Comparison of ENCODE assay signal across 30 mouse cellular contexts in the genomic region with DNA sequence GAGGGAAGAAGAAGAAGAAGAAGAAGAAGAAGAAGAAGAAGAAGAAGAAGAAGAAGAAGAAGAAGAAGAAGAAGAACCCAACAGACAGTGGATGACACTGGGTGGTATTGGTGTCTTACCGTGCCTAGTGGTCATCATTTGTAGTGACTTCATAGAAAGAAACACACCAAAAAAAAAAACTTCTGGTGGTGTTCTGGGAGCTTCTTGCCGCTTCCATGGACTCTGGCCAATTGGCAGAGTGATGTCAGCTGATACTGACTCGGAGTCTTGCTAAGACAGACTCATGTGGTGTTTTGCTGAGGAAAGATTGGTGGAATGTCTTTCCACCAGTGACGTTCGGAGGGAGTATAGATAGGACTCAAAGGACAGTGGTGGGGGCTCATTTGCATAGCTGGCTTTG.
"Had no signal": no experiment of that assay in that cellular context is flagged by ENCODE, and none has a peak within 500 bp of the region (broad histone marks: within the 10 kb centered on the region; RNA-seq: fewer than 3 reads in every experiment).

No protein-coding gene starts in this region.

- H3K4me1 ChIP-seq: limb, embryonic 10.5 days; limb, embryonic 12.5 days; limb, embryonic 13.5 days; liver, embryonic 15.5 days; lung, embryonic 15.5 days; midbrain, embryonic 12.5 days; midbrain, embryonic 13.5 days; midbrain, embryonic 15.5 days; neural tube, embryonic 12.5 days; neural tube, embryonic 13.5 days had no signal

- ATAC-seq: liver, embryonic 12.5 days; liver, postnatal 0 days; lung, postnatal 0 days; midbrain, embryonic 13.5 days; midbrain, embryonic 15.5 days; midbrain, embryonic 16.5 days had no signal

- DNase-seq: left cerebral cortex, postnatal 4 days; liver; liver, embryonic 13.5 days; liver, postnatal 0 days; lung, adult 18-20 months; lung, adult 2 months; lung, postnatal 14 days; lung, postnatal 36 days; lung, postnatal 4 days; midbrain, embryonic 14.5 days had no signal

- H3K4me2 ChIP-seq: limb, embryonic 12.5 days; limb, embryonic 13.5 days; limb, embryonic 15.5 days; liver, embryonic 11.5 days; liver, embryonic 12.5 days; liver, embryonic 13.5 days; liver, embryonic 15.5 days; lung, embryonic 15.5 days; midbrain, embryonic 12.5 days; midbrain, embryonic 13.5 days; midbrain, embryonic 15.5 days; neural tube, embryonic 12.5 days; neural tube, embryonic 13.5 days had no signal

- H3K36me3 ChIP-seq: limb, embryonic 10.5 days; limb, embryonic 12.5 days; limb, embryonic 13.5 days; limb, embryonic 15.5 days; liver, embryonic 12.5 days; liver, embryonic 13.5 days; liver, embryonic 15.5 days; lung, embryonic 15.5 days; midbrain, embryonic 12.5 days; midbrain, embryonic 13.5 days; midbrain, embryonic 15.5 days; neural tube, embryonic 12.5 days; neural tube, embryonic 13.5 days had no signal

- H3K9me3 ChIP-seq: limb, embryonic 10.5 days; limb, embryonic 12.5 days; limb, embryonic 13.5 days; limb, embryonic 15.5 days; liver, embryonic 12.5 days; liver, embryonic 13.5 days; liver, embryonic 15.5 days; lung, embryonic 15.5 days; midbrain, embryonic 12.5 days; midbrain, embryonic 13.5 days; midbrain, embryonic 15.5 days; neural tube, embryonic 12.5 days; neural tube, embryonic 13.5 days had no signal

- H3K9ac ChIP-seq: limb, embryonic 12.5 days; limb, embryonic 13.5 days; limb, embryonic 15.5 days; liver, embryonic 12.5 days; liver, embryonic 13.5 days; liver, embryonic 14.5 days; liver, embryonic 15.5 days; liver, postnatal 0 days; lung, embryonic 15.5 days; midbrain, embryonic 12.5 days; midbrain, embryonic 13.5 days; midbrain, embryonic 15.5 days; neural tube, embryonic 12.5 days; neural tube, embryonic 13.5 days had no signal

- H3K4me3 ChIP-seq: left cerebral cortex, adult 2 months; limb, embryonic 10.5 days; limb, embryonic 12.5 days; limb, embryonic 13.5 days; limb, embryonic 15.5 days; liver, embryonic 12.5 days; liver, embryonic 13.5 days; liver, embryonic 15.5 days; lung, embryonic 15.5 days; megakaryocyte, embryonic 14.5 days; midbrain, embryonic 12.5 days; midbrain, embryonic 13.5 days; midbrain, embryonic 15.5 days; myocyte; neural tube, embryonic 12.5 days; neural tube, embryonic 13.5 days had no signal

- H3K27ac ChIP-seq: left cerebral cortex, adult 2 months; limb, embryonic 10.5 days; limb, embryonic 12.5 days; limb, embryonic 13.5 days; limb, embryonic 15.5 days; liver, embryonic 12.5 days; liver, embryonic 13.5 days; liver, embryonic 14.5 days; liver, embryonic 15.5 days; lung, embryonic 15.5 days; macrophage; midbrain, embryonic 12.5 days; midbrain, embryonic 13.5 days; midbrain, embryonic 15.5 days; neural tube, embryonic 12.5 days; neural tube, embryonic 13.5 days had no signal

- H3K27me3 ChIP-seq: limb, embryonic 12.5 days; limb, embryonic 13.5 days; limb, embryonic 15.5 days; liver, embryonic 13.5 days; lung, embryonic 15.5 days; midbrain, embryonic 12.5 days; midbrain, embryonic 13.5 days; midbrain, embryonic 15.5 days; neural tube, embryonic 12.5 days; neural tube, embryonic 13.5 days had no signal
